In genomic region chr13:96675756-96676155, GRCm38 (mm10) we compare ENCODE assay signal across 23 mouse cellular contexts.
"Had no signal": no experiment of that assay in that cellular context is flagged by ENCODE, and none has a peak within 500 bp of the region (broad histone marks: within the 10 kb centered on the region; RNA-seq: fewer than 3 reads in every experiment).

No protein-coding gene starts in this region.

- DNase-seq: gastrocnemius, postnatal 14 days; gastrocnemius, postnatal 36 days; heart, adult 18-20 months; heart, postnatal 10 days; kidney, adult 18-20 months; kidney, adult 8-10 months; kidney, postnatal 10 days; kidney, postnatal 25 days; kidney, postnatal 4 days had no signal

- H3K27ac ChIP-seq: heart, embryonic 10.5 days; hindbrain, embryonic 13.5 days; hindbrain, embryonic 15.5 days; hindbrain, postnatal 0 days; intestine, embryonic 15.5 days; layer of hippocampus, adult 2 months; left cerebral cortex, adult 2 months; limb, embryonic 10.5 days; limb, embryonic 12.5 days; liver, embryonic 12.5 days; liver, embryonic 14.5 days had no signal

- H3K4me2 ChIP-seq: heart, embryonic 12.5 days; hindbrain, embryonic 13.5 days; hindbrain, embryonic 15.5 days; intestine, embryonic 15.5 days; limb, embryonic 12.5 days; liver, embryonic 12.5 days had no signal

- H3K9ac ChIP-seq: heart, embryonic 12.5 days; hindbrain, embryonic 13.5 days; hindbrain, embryonic 15.5 days; intestine, embryonic 15.5 days; limb, embryonic 12.5 days; liver, embryonic 12.5 days; liver, embryonic 14.5 days had no signal

- H3K9me3 ChIP-seq: heart, embryonic 10.5 days; hindbrain, embryonic 13.5 days; hindbrain, embryonic 15.5 days; intestine, embryonic 15.5 days; limb, embryonic 10.5 days; limb, embryonic 12.5 days; liver, embryonic 12.5 days had no signal

- H3K36me3 ChIP-seq: heart, embryonic 10.5 days; heart, embryonic 12.5 days; hindbrain, embryonic 13.5 days; hindbrain, embryonic 15.5 days; intestine, embryonic 15.5 days; limb, embryonic 10.5 days; limb, embryonic 12.5 days; liver, embryonic 12.5 days had no signal

- H3K27me3 ChIP-seq: heart, embryonic 12.5 days; hindbrain, embryonic 13.5 days; hindbrain, embryonic 15.5 days; intestine, embryonic 15.5 days; limb, embryonic 12.5 days; liver, embryonic 12.5 days had no signal

- H3K4me3 ChIP-seq: heart, embryonic 10.5 days; heart, embryonic 12.5 days; hindbrain, embryonic 13.5 days; hindbrain, embryonic 15.5 days; intestine, embryonic 15.5 days; layer of hippocampus, adult 2 months; left cerebral cortex, adult 2 months; limb, embryonic 10.5 days; limb, embryonic 12.5 days; liver, embryonic 12.5 days had no signal

- ATAC-seq: hindbrain, postnatal 0 days; inflammation-experienced regulatory T-cells, adult 6 months; intestine, embryonic 15.5 days; intestine, postnatal 0 days; liver, embryonic 12.5 days had no signal
